ENCODE assay signal across 7 mouse cellular contexts in genomic region chr13:59674761-59675150, GRCm38 (mm10). TPM values are rescaled to one million over a fixed set of nuclear protein-coding genes. Genes with fewer than 3 reads are reported as not detected.
A peak's percentile ranks its signal among the peaks of the same experiment; 100 is the strongest.
DNase-seq lines count a peak whose midpoint lies in the region; ATAC-seq and TF ChIP-seq lines count a peak whose summit lies in the region.

No protein-coding gene starts in this region.

- peak overlapping the region; percentile 75 for H3K4me2 ChIP-seq in liver, embryonic 13.5 days

- peak overlapping the region; percentile 27 for H3K4me3 ChIP-seq in thymus, adult 2 months (ENCODE audit: control insufficient read depth, insufficient read depth, low read length)
- peak overlapping the region; percentile 85 for H3K4me3 ChIP-seq in cortical plate, adult 2 months (ENCODE audit: insufficient read depth, low read length)
- H3K4me3 ChIP-seq in hindbrain, embryonic 10.5 days = peak overlapping the region; percentile 72
- H3K4me3 ChIP-seq in liver, embryonic 13.5 days (replicated peaks) = peak overlapping the region; percentile 84
- H3K4me3 ChIP-seq in small intestine, adult 2 months (ENCODE audit: low read depth, low read length) = peak overlapping the region; percentile 95

- H3K4me1 ChIP-seq in thymus, adult 2 months (replicated peaks; ENCODE audit: control insufficient read depth, insufficient read depth, low read length) = peaks cover 15% of the 10 kb centered on the region
- peaks cover under 1% of the 10 kb centered on the region; the same call in 1 of the 2 replicates for H3K4me1 ChIP-seq in cortical plate, adult 2 months (ENCODE audit: control insufficient read depth, insufficient read depth, low read length)
- peaks cover 55% of the 10 kb centered on the region for H3K4me1 ChIP-seq in hindbrain, embryonic 10.5 days (replicated peaks)
- H3K4me1 ChIP-seq in liver, embryonic 13.5 days (replicated peaks) = peaks cover 70% of the 10 kb centered on the region
- H3K4me1 ChIP-seq in small intestine, adult 2 months (ENCODE audit: control insufficient read depth, insufficient read depth, insufficient read length, low read length) = peaks cover 8% of the 10 kb centered on the region; the same call in 1 of the 2 replicates

- 2% methylated on average over 13 of the region's 13 CpGs for WGBS in thymus, adult 2 months
- WGBS in hindbrain, embryonic 10.5 days = under 1% methylated on average over 13 of the region's 13 CpGs
- under 1% methylated on average over 13 of the region's 13 CpGs for WGBS in liver, embryonic 13.5 days (ENCODE audit: insufficient replicate concordance)
- WGBS in small intestine, adult 2 months = 3% methylated on average over 13 of the region's 13 CpGs

- DNase-seq in thymus, adult 2 months = no peak
- no peak for DNase-seq in thymus, postnatal 14 days
- peak; percentile 71 for DNase-seq in hindbrain, embryonic 10.5 days (ENCODE audit: low spot score)
- DNase-seq in liver, embryonic 13.5 days = peak; percentile 34
- DNase-seq in layer of hippocampus, adult 9-10 months (ENCODE audit: low spot score) = no peak

- ATAC-seq in liver, embryonic 13.5 days (ENCODE audit: low read depth) = peak; percentile 28; the same call in 1 of the 2 replicates

- H3K27ac ChIP-seq in thymus, adult 2 months (ENCODE audit: control insufficient read depth, insufficient read depth, low read length) = no peak overlapping the region
- no peak overlapping the region for H3K27ac ChIP-seq in cortical plate, adult 2 months (ENCODE audit: insufficient read depth, low read length)
- peak overlapping the region; percentile 99 for H3K27ac ChIP-seq in hindbrain, embryonic 10.5 days
- H3K27ac ChIP-seq in liver, embryonic 13.5 days = peak overlapping the region; percentile 92
- peak overlapping the region; percentile 30 for H3K27ac ChIP-seq in small intestine, adult 2 months (ENCODE audit: insufficient read depth, low read depth, low read length)

- peak overlapping the region; percentile 89 for H3K9ac ChIP-seq in liver, embryonic 13.5 days

- TF ChIP-seq POLR2A in thymus, adult 2 months (IDR thresholded peaks at IDR 0.05; ENCODE audit: control insufficient read depth, extremely low read depth, insufficient read depth, low read length, poor library complexity) = no peak
- no peak for TF ChIP-seq POLR2A in cortical plate, adult 2 months (IDR thresholded peaks at IDR 0.05; ENCODE audit: extremely low read depth, insufficient read depth, low read length)
- no peak for TF ChIP-seq POLR2A in small intestine, adult 2 months (IDR thresholded peaks at IDR 0.05; ENCODE audit: low read depth, low read length)

- TF ChIP-seq CTCF in thymus, adult 2 months (IDR thresholded peaks at IDR 0.05; ENCODE audit: borderline replicate concordance, control insufficient read depth, extremely low read depth, insufficient read depth, low read length, poor library complexity) = no peak
- no peak for TF ChIP-seq CTCF in cortical plate, adult 2 months (IDR thresholded peaks at IDR 0.05; ENCODE audit: extremely low read depth, insufficient read depth, low read length)
- TF ChIP-seq CTCF in small intestine, adult 2 months (IDR thresholded peaks at IDR 0.05; ENCODE audit: extremely low read depth, insufficient read length, insufficient replicate concordance, low read depth, low read length) = no peak

- H3K27me3 ChIP-seq in thymus, adult 2 months (ENCODE audit: control insufficient read depth, insufficient read depth, low read length) = peaks cover 9% of the 10 kb centered on the region
- no peaks in the 10 kb centered on the region for H3K27me3 ChIP-seq in hindbrain, embryonic 10.5 days (ENCODE audit: insufficient read depth, poor library complexity, severe bottlenecking)
- no peaks in the 10 kb centered on the region for H3K27me3 ChIP-seq in liver, embryonic 13.5 days
- H3K27me3 ChIP-seq in small intestine, adult 2 months (ENCODE audit: control insufficient read depth, insufficient read depth, low read length) = no peaks in the 10 kb centered on the region

- no peaks in the 10 kb centered on the region for H3K36me3 ChIP-seq in thymus, adult 2 months (ENCODE audit: control insufficient read depth, insufficient read depth, low read length)
- H3K36me3 ChIP-seq in hindbrain, embryonic 10.5 days = peaks cover 20% of the 10 kb centered on the region
- H3K36me3 ChIP-seq in liver, embryonic 13.5 days = peaks cover 11% of the 10 kb centered on the region
- no peaks in the 10 kb centered on the region; the same call in 1 of the 2 replicates for H3K36me3 ChIP-seq in small intestine, adult 2 months (ENCODE audit: control insufficient read depth, insufficient read depth, low read length)

- H3K9me3 ChIP-seq in hindbrain, embryonic 10.5 days = no peaks in the 10 kb centered on the region
- H3K9me3 ChIP-seq in liver, embryonic 13.5 days (replicated peaks) = no peaks in the 10 kb centered on the region

RNA-seq across cellular contexts. Expression of gene Golm1, which starts 0.9 kb away (rescaled TPM):
- polyA plus RNA-seq in thymus, adult 2 months (2012; rRNA removed) = 3.2 and 4.4 TPM in 2 replicates
- polyA plus RNA-seq in cortical plate, adult 2 months (2012; rRNA removed) = 13.1 and 17.0 TPM in 2 replicates
- 144 and 181 TPM in 2 replicates for polyA plus RNA-seq in hindbrain, embryonic 10.5 days (2016; fragmentation: Nextera tagmentation; extraction: Ambion mirVana)
- 47.0 and 57.9 TPM in 2 replicates for polyA plus RNA-seq in liver, embryonic 13.5 days (2015; fragmentation: Nextera tagmentation; extraction: Ambion mirVana)
- 25.2 and 29.1 TPM in 2 replicates for polyA plus RNA-seq in small intestine, adult 2 months (2012; rRNA removed)

RNA-seq across cellular contexts. Expression of gene 4921517D22Rik, which starts 19.2 kb away (rescaled TPM):
- polyA plus RNA-seq in thymus, adult 2 months (2012; rRNA removed) = not detected in 2 replicates
- polyA plus RNA-seq in cortical plate, adult 2 months (2012; rRNA removed) = not detected in 2 replicates
- polyA plus RNA-seq in hindbrain, embryonic 10.5 days (2016; fragmentation: Nextera tagmentation; extraction: Ambion mirVana) = not detected in 2 replicates
- not detected in 2 replicates for polyA plus RNA-seq in liver, embryonic 13.5 days (2015; fragmentation: Nextera tagmentation; extraction: Ambion mirVana)
- not detected in 2 replicates for polyA plus RNA-seq in small intestine, adult 2 months (2012; rRNA removed)

RNA-seq across cellular contexts. Expression of gene Spata31d1a, which starts 35.4 kb away (rescaled TPM):
- 0.03 and 0.08 TPM in 2 replicates for polyA plus RNA-seq in thymus, adult 2 months (2012; rRNA removed)
- 0.10 TPM in 1 of 2 replicates, not detected in the other for polyA plus RNA-seq in cortical plate, adult 2 months (2012; rRNA removed)
- polyA plus RNA-seq in hindbrain, embryonic 10.5 days (2016; fragmentation: Nextera tagmentation; extraction: Ambion mirVana) = 0.05 TPM in 1 of 2 replicates, not detected in the other
- 0.03 TPM in 1 of 2 replicates, not detected in the other for polyA plus RNA-seq in liver, embryonic 13.5 days (2015; fragmentation: Nextera tagmentation; extraction: Ambion mirVana)
- not detected in 2 replicates for polyA plus RNA-seq in small intestine, adult 2 months (2012; rRNA removed)

RNA-seq across cellular contexts. Expression of gene Spata31d1b, which starts 37.3 kb away (rescaled TPM):
- 0.69 and 1.00 TPM in 2 replicates for polyA plus RNA-seq in thymus, adult 2 months (2012; rRNA removed)
- polyA plus RNA-seq in cortical plate, adult 2 months (2012; rRNA removed) = 0.04 and 0.06 TPM in 2 replicates
- polyA plus RNA-seq in hindbrain, embryonic 10.5 days (2016; fragmentation: Nextera tagmentation; extraction: Ambion mirVana) = 0.04 TPM in 1 of 2 replicates, not detected in the other
- polyA plus RNA-seq in liver, embryonic 13.5 days (2015; fragmentation: Nextera tagmentation; extraction: Ambion mirVana) = not detected in 2 replicates
- not detected in 2 replicates for polyA plus RNA-seq in small intestine, adult 2 months (2012; rRNA removed)

RNA-seq across cellular contexts. Expression of gene Spata31d1d, which starts 56.8 kb away (rescaled TPM):
- polyA plus RNA-seq in thymus, adult 2 months (2012; rRNA removed) = 0.05 TPM in 1 of 2 replicates, not detected in the other
- polyA plus RNA-seq in cortical plate, adult 2 months (2012; rRNA removed) = 0.04 and 0.08 TPM in 2 replicates
- polyA plus RNA-seq in hindbrain, embryonic 10.5 days (2016; fragmentation: Nextera tagmentation; extraction: Ambion mirVana) = not detected in 2 replicates
- not detected in 2 replicates for polyA plus RNA-seq in liver, embryonic 13.5 days (2015; fragmentation: Nextera tagmentation; extraction: Ambion mirVana)
- polyA plus RNA-seq in small intestine, adult 2 months (2012; rRNA removed) = not detected in 2 replicates

Comparison
In these comparisons a context has a peak if more than half of its experiments do, and no peak if none do; other contexts are left out.
1. DNase-seq: peak in hindbrain, embryonic 10.5 days (single experiment) and liver, embryonic 13.5 days (single experiment); none in thymus, adult 2 months (single experiment), thymus, postnatal 14 days (single experiment) and layer of hippocampus, adult 9-10 months (single experiment).
2. H3K27ac ChIP-seq: peak in hindbrain, embryonic 10.5 days (single experiment), liver, embryonic 13.5 days (single experiment) and small intestine, adult 2 months (single experiment); none in thymus, adult 2 months (single experiment) and cortical plate, adult 2 months (single experiment).
3. H3K4me3 ChIP-seq: peak in every context shown above with its lines; median percentile 95 in small intestine, adult 2 months; 85 in cortical plate, adult 2 months; 84 in liver, embryonic 13.5 days; 72 in hindbrain, embryonic 10.5 days; 27 in thymus, adult 2 months.